Mouse (Mus musculus): Measurements from ENCODE around the gene Fam69b. TPM values are rescaled to one million over a fixed set of nuclear protein-coding genes. Genes with fewer than 3 reads are reported as not detected.
A peak's percentile ranks its signal among the peaks of the same experiment; 100 is the strongest.

Fam69b gene
- polyA plus RNA-seq, 1 experiment from 2014 or later, result 109 TPM

MicroRNAs within 50 kb of the gene (microRNA counts, 519-probe panel; counts per million panel counts)
- microRNA mmu-miR-126-3p (4,923 counts per million, percentile 84 among the panel's probes with 10 or more counts), microRNA mmu-miR-126-5p (3,897 counts per million, percentile 59 among the panel's probes with 10 or more counts)

Small RNA genes within 50 kb of the gene (microRNA-seq; reads per million reads assigned to microRNA genes)
- gene Mir126a (not detected), gene Mir126b (not detected)

Other genes starting within 250 kb of the Fam69b start
- 27.8 and 35.2 TPM in 2 replicates for gene Snapc4, start 247.8 kb upstream of the Fam69b start, polyA plus RNA-seq (2015; fragmentation: Nextera tagmentation; extraction: Ambion mirVana)
- gene Entr1, start 239.1 kb upstream of the Fam69b start, polyA plus RNA-seq (2015; fragmentation: Nextera tagmentation; extraction: Ambion mirVana), result 154 and 162 TPM in 2 replicates
- gene Pmpca, start 239.1 kb upstream of the Fam69b start, polyA plus RNA-seq (2015; fragmentation: Nextera tagmentation; extraction: Ambion mirVana), result 94.3 and 95.6 TPM in 2 replicates
- 24.9 and 27.0 TPM in 2 replicates for gene Inpp5e, start 219.3 kb upstream of the Fam69b start, polyA plus RNA-seq (2015; fragmentation: Nextera tagmentation; extraction: Ambion mirVana)
- gene Sec16a, start 183.2 kb upstream of the Fam69b start, polyA plus RNA-seq (2015; fragmentation: Nextera tagmentation; extraction: Ambion mirVana), result 18.3 and 18.5 TPM in 2 replicates
- gene Notch1, start 111.8 kb upstream of the Fam69b start, polyA plus RNA-seq (2015; fragmentation: Nextera tagmentation; extraction: Ambion mirVana), result 17.5 and 19.2 TPM in 2 replicates
- 72.2 and 78.9 TPM in 2 replicates for gene Egfl7, start 48.4 kb upstream of the Fam69b start, polyA plus RNA-seq (2015; fragmentation: Nextera tagmentation; extraction: Ambion mirVana)
- gene Gm20532, start 41.8 kb upstream of the Fam69b start, polyA plus RNA-seq (2015; fragmentation: Nextera tagmentation; extraction: Ambion mirVana), result not detected in 2 replicates
- gene Agpat2, start 24.0 kb upstream of the Fam69b start, polyA plus RNA-seq (2015; fragmentation: Nextera tagmentation; extraction: Ambion mirVana), result 6.8 and 7.0 TPM in 2 replicates
- not detected in 2 replicates for gene Lcn4, start 42.8 kb downstream of the Fam69b start, polyA plus RNA-seq (2015; fragmentation: Nextera tagmentation; extraction: Ambion mirVana)
- not detected in 2 replicates for gene Abo, start 236.5 kb downstream of the Fam69b start, polyA plus RNA-seq (2015; fragmentation: Nextera tagmentation; extraction: Ambion mirVana)